Mouse (Mus musculus) layer of hippocampus, postnatal 36 days (tissue): Measurements from ENCODE around the gene Hs3st1. TPM values are rescaled to one million over a fixed set of nuclear protein-coding genes. Genes with fewer than 3 reads are reported as not detected.

ENCODE experiments used
- DNase-seq, 2 experiments: peaks; one replicate each; pipeline ENCODE4 v3.0.0; 2022
- total RNA-seq, 2 experiments: library from RNA; stranded (reverse); gene quantifications; 2 replicates each; pipeline ENCODE4 v1.2.3; 2021

The Hs3st1 gene
- total RNA-seq, 2 experiments from 2014 or later, result 23.5 to 26.3 TPM

DNA sequence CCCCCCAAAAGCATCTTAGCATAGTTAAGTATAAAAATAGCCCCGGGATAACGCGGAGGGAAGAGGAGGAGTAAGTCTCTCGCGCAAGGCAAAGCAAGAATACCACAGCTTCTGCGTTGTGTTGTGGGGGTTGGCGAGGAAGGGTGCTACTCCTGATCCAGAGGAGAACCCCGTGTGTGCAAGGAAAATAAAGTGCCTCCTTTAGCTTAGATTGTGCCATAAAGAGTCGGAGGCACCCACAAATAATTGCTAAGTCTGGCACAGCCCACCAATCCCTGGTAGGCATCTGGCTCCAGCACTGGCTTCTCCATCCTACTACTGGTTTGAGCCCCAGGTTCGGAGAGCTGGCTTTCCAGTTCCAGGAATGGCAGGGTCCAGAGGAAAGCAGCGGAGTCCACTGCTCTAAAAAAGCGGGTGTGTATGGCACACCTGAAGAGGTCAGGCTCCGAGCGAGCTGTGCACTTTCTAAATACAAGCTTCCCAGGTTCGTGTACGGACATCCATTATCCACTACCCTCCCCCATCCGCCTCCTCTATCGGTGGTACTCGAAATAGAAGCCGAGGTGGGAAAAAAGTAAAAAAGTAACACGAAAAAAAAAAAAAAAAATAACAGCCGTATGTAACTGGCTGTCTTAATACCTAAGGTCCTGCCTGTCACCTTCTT is 111.9 kb downstream of the Hs3st1 start:
- peak; percentile 22 to 32 for DNase-seq

DNA sequence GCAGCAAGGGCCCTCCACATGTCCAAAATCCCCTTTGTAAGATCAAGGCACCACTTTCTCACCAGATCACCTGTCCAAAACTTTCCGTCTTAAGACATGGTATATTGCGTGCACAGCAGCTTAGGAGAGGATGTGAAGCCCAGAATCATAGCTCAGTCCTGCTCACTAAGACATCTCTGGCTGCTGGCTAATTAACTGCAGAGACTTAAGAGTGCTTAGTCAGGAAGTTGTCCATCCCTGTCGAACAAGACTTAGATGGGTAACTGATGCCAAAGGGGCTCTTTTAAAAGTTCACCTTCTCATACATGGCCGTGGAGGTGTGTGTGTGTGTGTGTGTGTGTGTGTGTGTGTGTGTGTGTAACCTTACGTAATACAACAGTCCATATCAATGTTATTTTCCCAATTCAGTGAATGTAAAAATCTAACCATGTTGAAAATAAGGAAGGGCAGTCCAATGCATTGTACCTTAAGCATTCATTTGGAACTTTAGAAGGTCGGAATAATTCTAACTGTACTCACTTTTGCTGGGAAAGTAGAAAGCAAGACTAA is 113.0 kb downstream of the Hs3st1 start:
- no peak for DNase-seq

DNA sequence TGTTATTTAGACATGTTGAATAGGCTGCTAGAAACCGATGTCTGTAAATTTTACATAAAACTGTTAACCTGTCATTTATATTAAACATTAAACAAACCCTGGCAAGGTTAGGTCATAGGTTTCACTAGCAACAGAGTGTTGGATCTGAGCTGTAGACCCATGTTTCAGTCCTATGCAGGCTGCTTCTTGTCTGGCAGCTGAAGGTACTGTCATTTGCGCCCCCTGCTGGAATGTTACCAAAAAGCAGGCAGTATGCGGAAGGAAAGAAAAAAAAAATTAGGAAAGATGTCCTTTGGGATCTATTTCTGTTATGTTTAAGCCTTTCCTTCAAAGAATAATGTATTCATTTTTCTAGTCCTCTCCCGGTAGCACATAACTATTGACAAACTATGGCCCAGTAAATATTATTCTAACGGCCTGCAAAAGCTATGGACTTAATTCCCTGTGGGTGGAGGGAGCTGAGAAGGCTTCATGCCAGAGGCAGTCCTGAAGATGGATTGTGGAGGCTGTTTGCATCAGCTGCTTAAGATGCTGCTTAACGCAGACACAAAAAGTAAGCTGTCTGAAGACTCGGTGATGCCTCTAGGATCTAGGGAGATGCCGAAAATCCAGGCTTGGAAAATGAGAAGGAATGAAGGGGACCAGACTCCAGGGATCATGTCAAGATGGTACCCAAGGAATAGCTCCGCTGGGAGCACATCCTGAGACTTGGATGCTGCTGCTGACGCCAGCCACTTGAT is 115.7 kb downstream of the Hs3st1 start:
- peak; percentile 62 to 74 for DNase-seq

DNA sequence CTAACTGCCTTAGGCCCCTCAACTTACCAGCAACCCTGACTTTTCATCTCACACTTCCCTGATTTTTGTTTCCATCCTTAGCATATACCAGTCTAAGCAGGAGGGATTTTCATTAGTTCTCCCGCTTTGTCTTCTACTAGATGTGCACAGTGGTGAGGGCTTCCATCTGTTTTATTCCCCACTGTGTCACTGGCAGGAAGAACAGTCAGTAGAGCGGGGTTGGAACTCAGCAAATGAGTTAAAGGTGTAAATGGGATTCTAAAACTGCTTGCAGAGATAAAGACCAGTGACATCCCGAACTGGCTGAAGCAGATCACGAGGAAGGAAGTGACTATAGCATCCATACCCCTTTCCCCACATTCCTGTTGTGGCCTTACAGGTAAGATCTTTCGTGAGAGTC is 116.3 kb downstream of the Hs3st1 start:
- DNase-seq, result no peak

DNA sequence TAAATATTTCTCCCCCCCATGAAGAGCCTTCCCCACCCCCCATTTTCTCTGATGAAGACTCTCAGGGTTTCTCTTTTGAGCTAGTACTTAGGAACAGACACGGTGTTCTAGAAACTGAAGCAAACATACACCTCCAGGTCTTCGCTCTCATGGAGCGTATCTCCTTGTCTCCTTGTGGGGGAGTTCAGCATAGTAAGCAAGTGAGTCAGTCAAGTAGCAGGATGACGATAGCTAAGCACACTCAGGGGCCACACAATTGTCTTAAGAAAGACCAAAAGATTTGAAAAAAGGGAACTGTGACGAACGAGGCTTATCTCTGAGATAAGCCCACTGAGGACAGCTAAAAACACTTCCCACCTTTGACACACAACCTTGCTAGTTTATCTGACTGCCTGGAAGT is 117.4 kb downstream of the Hs3st1 start:
- no peak for DNase-seq

DNA sequence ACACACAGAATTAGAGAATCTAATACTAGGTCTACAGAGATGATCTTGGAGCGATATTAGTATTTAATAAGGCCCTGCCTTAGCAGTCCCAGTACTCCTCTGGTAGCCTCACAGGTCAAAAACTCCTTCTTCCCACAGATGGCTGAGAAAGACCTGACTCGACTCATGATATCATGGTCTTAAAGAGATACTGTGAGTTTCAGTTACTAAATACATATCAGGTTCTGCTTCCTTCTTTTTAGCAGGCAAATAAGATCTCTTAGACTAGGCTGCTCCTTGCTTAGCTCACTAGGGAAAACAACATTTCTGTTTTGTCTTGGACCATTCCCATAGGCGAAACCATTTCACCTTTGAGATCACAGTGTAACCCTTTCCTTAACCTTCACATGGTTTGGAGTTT is 119.2 kb downstream of the Hs3st1 start:
- DNase-seq, result no peak

DNA sequence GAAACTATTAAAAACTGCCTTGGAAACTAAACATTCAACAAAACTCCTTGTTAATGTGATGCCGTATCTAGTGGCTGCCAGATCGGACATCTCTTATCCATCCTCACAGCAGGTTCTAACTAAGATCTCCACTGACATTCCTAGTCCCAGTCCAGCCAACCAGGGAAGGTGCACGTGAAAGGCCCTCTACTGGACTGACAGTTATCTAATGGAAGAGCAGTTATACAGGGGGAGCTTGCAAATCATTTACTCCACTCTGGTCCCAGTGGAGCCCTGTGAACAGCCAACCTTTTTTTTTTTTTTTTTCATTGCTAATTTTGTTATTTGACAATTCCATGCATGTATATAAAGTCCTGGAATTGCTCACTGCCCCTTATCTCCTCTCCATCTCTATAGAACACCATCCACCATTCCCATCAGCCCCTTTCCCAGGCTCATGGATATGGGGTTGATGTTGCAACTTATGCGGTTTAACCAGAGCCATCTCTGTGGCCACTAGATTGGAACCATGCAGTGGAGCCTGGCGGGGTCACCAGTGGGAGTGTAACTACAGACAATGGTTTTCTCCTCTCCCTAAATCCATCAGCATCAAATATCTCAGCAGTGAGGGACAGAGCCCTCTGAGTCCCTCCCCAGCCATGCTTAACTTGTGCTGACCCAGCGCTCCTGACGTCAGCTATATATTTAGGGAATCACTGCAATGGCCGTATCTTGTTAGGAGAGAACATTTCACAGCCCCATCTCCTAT is 120.8 kb downstream of the Hs3st1 start:
- no peak for DNase-seq

DNA sequence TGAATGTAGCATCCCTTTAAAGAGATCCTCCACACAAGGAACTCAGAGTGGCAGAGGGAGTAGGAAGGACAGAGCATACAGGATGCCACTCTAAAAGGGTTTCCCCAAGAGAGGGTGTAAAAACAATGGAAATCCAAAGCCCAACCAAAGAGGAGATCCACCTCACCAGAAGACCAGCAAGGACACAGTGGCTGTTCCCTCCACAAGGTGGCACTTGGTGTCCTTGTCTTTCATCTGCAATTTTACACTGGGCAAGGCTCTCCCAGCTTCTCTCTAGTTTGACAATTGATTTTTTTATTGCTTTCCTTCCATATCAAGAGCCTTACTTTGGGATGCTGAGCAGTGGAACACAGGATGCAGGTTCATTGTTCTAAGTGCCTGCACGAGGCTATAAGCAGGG is 122.1 kb downstream of the Hs3st1 start:
- no peak for DNase-seq

DNA sequence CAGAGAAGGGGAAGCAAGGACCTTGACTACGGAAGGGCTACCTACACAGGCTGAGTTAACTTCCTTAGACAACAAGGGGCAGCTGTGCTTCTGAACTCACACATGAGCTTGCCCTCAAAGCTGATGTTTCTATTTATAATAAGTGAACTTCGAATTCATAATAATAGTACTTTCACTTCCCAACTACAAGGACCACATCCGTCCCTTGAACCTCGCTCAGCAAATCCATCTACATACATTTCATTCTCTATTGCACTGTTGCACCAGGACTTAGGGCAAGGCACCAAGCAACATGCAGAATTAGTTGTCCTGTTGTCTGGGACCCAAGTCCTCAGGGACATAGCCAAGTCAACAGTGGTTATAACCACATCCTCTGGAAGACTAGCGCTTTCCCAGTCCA is 124.4 kb downstream of the Hs3st1 start:
- DNase-seq, result no peak

DNA sequence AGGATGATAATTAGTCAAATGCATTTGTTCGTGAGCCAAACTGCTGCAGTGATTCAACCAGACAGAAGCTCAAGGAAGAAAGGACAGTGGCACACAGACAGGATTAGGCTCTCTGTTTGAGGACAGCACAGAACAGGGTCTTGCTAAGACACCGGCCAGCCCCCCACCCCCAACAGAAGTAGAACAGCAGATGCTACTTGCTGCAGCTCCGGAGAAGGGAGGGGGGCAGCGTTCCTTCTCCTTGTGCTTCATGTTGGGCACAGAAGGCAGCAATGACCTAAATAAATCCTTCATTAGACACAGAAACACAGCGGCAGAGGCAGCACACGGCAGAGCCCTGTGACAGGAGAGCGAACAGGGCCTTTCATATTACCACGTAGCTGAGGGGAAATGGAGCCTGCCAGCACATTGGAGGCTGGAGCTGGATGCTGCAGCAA is 130.2 kb downstream of the Hs3st1 start:
- no peak for DNase-seq

DNA sequence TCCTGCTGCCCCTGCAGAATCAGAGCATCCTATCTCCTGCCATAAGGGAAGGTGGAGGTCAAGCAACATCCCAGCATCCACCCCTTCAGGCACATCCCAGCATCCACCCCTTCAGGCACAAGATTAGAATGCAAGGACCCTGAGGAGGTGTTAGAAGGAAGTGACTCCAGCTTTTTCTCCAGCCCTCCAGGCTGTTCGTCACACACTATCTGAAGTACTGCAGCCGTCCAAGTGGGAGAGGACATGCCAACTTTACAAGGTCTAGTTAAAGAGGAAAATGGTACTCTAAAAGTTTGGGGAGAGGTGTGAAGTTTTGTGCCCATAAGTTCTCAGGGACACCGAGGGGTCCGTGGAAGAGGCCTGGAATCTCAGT is 131.1 kb downstream of the Hs3st1 start:
- DNase-seq, result no peak

DNA sequence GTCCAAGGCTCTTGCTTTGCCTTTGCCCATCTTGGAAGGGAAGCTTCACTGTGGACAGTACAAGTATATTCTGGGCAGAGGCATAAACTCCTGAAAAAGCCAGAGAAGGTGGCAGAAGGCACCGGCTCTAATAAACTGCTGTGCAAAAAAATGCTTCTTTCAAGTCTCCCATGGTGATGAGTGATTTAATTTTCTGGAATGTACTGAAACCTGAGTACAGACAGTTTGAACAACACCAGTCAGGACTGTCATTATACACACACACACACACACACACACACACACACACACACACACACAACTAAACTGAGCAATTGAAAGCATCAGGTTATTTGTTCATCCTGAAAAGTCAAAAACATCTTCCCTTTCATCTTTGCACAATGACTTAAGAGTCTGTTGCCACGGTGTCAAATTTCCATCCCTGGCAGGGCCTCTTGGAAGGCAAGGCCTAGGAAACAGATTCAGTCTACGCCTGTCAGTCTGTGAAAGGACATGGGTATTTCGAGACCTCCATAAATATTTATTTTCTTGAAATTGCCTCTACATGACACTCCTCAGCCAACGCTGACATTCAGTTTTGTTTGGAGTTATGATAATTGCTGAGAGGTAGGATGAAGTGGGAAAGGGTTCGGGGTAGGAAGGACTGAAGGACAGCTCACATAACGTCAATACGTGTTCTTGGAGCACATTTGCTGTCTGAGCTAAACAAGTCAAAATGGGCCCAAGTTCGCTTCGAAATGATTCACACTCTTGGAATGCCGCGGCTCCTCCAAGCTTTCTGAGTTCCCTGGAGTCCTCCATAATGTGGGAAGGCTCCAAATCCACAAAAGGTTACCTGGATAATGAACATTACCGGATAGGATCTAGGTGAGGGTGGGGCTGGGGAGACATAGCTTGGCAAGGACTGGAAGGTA is 131.7 kb downstream of the Hs3st1 start:
- DNase-seq, result no peak

DNA sequence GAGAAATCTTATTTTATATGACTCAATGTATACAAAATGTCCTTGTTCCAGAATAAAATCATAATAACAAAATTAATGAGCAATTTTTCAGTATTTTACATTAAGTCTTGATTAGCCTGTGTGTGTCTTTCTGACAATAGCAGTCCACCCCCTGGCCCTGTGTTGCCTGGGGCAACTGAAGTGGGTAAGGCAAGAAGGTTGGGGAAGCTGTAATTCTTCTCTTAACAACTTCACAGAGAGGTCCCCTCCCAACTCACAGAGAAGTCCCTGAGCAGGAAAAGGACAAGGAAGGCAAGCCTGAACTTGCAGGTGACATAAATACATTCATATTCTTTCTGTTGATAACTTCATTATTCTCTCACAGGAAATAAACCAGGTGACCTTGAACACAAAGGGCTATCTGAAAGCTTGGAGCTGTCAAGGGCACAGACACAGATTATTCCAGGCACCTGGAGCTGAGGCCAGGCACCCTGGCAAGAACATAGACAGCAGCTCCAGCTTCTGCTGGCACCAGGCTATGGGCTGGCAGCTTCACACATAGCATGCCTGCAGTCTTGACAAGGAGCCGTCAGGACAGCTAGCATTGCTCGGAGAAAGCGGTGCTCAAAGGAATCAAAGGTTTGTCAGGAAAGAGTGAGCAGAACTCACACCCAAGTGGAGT is 134.9 kb downstream of the Hs3st1 start:
- DNase-seq, result no peak

DNA sequence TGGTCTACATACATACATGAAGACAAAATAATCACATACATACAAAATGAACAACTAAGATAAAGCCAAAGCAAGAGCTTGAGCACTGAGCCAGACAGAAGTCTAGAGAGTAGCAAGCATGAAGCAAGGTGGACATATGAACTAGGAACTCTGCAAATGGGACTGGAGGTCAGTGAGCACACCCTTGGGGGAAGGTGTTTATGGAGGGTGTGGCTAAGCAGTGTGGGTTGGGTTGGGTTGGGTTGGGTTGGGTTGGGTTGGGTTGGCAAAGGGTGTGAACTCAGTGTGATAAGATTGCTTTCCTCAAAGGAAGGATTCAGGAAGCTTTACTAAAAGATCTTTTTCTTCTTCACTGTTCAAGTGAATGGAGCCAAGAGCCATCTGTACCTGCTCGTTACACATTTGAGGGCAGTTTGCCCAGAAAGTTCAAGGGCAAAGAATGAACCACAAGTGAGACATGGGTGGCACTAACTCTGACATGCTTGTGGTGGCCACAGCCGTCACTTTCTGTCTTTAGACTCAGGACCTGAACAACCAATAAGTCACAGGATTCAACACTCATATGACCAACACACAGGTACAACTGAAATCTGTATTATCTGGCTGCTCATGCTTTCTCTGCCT is 137.8 kb downstream of the Hs3st1 start:
- DNase-seq, result no peak

DNA sequence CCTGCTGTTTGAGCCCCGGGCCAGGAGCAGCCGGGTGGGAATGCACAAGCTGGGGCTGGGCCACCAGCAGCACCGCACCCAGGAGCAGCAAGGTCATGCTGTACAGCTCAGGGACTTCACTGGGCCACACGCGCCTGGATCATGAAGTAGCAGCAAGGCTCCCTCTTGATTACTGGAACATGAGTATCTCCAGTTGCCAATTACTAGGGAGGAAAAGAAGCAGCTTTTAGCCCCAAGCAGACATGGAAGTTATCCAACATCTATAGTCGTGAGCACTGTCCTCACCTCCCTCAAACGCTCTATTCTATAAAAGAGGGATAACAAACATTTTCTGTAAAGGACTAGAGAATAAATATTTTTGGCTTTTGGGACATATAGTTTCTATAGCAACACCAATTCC is 140.1 kb downstream of the Hs3st1 start:
- DNase-seq, result no peak

DNA sequence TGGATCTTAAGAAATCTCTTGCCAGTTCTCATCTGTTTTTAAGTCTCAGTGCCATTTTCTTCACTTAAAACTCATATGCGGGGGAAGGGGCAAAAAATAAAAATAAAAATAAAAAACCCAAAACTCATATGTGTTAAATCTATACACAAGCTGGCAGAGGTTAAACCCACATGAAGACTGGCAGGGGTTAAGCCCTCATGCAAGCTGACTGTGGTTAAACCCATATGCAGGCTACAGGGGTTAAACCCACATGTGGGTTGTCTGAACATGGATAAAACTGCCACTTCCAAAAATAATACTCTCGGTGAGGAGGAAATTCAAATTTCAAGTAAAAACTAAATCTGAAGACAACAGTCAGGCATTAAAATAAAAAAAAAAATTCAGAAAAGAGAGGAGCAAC is 141.7 kb downstream of the Hs3st1 start:
- no peak for DNase-seq

DNA sequence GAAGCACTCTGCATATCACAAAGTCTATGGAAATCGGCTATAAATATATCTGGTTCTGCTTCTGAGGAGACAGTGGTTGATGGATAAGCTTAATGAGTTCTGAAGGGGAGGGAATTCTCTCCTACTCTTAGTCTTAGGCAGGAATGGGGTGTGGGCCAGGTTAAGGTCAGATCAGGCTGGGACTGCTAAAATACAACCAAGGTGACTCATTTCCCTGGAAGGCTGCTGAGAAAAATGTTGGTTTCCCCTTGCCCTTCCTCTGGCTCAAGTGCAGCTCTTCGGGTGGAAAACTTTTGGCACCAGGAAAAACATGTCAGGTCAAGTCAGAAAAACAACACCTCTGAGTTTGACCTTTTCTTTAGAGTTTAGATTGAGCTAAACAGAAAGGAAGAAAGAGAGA is 143.0 kb downstream of the Hs3st1 start:
- DNase-seq, result no peak

DNA sequence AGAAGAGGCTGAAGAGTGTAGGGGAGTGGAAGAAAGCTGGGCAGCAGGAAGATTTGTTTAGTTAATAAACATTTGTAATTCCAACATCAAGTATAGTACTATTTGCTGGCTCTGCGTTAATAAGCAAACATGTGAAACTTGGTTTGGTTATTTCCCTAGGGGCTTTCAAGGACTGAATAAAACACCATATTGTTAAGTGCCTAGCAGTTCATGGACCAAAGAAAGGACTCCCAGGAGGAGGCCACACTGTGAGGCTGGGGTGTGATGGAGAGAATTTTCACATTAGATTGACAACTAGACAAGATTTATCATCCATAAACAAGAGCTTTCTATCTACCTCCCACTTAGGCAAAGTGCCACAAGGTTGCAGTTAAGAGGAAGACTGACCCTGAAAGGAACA is 147.0 kb downstream of the Hs3st1 start:
- DNase-seq, result no peak

DNA sequence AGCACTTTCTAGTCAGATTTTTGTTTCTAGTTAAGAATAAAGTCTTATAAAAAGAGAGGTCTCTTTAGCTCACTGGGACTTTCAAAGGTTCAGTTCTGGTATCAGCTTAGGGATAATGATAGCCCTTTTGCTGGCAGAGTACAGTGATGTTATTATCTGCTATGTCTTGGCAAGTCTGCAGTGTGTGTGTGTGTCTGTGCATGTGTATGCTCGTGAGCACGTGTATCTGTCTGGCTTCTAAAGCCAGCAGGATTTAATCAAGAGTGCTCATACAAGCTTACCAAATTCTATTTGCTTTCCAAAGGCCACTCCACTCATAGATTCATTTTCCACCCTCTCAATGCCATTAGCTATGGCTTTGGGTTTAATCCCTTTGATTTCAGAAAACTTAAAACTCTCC is 160.5 kb downstream of the Hs3st1 start:
- no peak for DNase-seq
